ENCODE assay signal across 19 mouse cellular contexts in genomic region chr11:12367426-12368178, GRCm38 (mm10).
A peak's percentile ranks its signal among the peaks of the same experiment; 100 is the strongest.
DNase-seq lines count a peak whose midpoint lies in the region; ATAC-seq and TF ChIP-seq lines count a peak whose summit lies in the region.
"Had no signal": no experiment of that assay in that cellular context is flagged by ENCODE, and none has a peak within 500 bp of the region (broad histone marks: within the 10 kb centered on the region; RNA-seq: fewer than 3 reads in every experiment).

No protein-coding gene starts in this region.

- no peak for ATAC-seq in embryonic facial prominence, embryonic 14.5 days (ENCODE audit: low read depth)
- ATAC-seq in lung, embryonic 15.5 days (ENCODE audit: borderline replicate concordance, extremely low read depth, low FRiP score, low TSS enrichment), result no peak
- ATAC-seq in forebrain, embryonic 14.5 days, result peak; percentile 67
- no peak for ATAC-seq in stomach, embryonic 16.5 days (ENCODE audit: insufficient read depth, low FRiP score)
- ATAC-seq: activated CD4-positive, CD25-positive, alpha-beta regulatory T cell, adult 4 months had no signal

- no peak for TF ChIP-seq CTCF in lung, adult 2 months (IDR thresholded peaks at IDR 0.05; ENCODE audit: insufficient read depth, low read length)

- H3K27ac ChIP-seq in embryonic facial prominence, embryonic 14.5 days (replicated peaks; ENCODE audit: low read depth, low read length), result no peak overlapping the region
- H3K27ac ChIP-seq in embryonic facial prominence, embryonic 10.5 days (replicated peaks), result no peak overlapping the region
- 0 out of 2 replicates have a peak overlapping the region, but pooled peaks have one; percentile 24 for H3K27ac ChIP-seq in lung, embryonic 15.5 days
- no peak overlapping the region for H3K27ac ChIP-seq in forebrain, embryonic 14.5 days (ENCODE audit: low read depth, low read length)
- peak overlapping the region; percentile 55 for H3K27ac ChIP-seq in stomach, embryonic 16.5 days (ENCODE audit: low read length)
- H3K27ac ChIP-seq: embryonic facial prominence, embryonic 13.5 days had no signal

- H3K4me3 ChIP-seq in embryonic facial prominence, embryonic 14.5 days (ENCODE audit: low read depth, low read length), result no peak overlapping the region
- no peak overlapping the region for H3K4me3 ChIP-seq in embryonic facial prominence, embryonic 10.5 days
- H3K4me3 ChIP-seq in lung, embryonic 15.5 days, result no peak overlapping the region
- no peak overlapping the region for H3K4me3 ChIP-seq in lung, adult 2 months (replicated peaks; ENCODE audit: extremely low read depth, low read depth, low read length)
- H3K4me3 ChIP-seq in forebrain, embryonic 14.5 days (ENCODE audit: low read depth, low read length), result no peak overlapping the region
- H3K4me3 ChIP-seq in stomach, embryonic 16.5 days (replicated peaks; ENCODE audit: low read length), result no peak overlapping the region
- H3K4me3 ChIP-seq: embryonic facial prominence, embryonic 13.5 days; heart, embryonic 12.5 days had no signal

- DNase-seq in embryonic facial prominence, embryonic 14.5 days (ENCODE audit: low spot score), result peak; percentile 4
- no peak for DNase-seq in embryonic facial prominence, embryonic 10.5 days (ENCODE audit: low spot score)
- DNase-seq in lung, adult 2 months, result no peak
- DNase-seq in forebrain, embryonic 14.5 days (ENCODE audit: low spot score), result peak; percentile 54
- DNase-seq in spleen, adult 18-20 months, result no peak
- DNase-seq in spleen, postnatal 14 days (ENCODE audit: low spot score in 2 of 2), result no peak
- DNase-seq: cerebellum, adult 11 months; cerebellum, postnatal 25 days; gastrocnemius, postnatal 10 days; kidney, postnatal 36 days; liver; right cerebral cortex, postnatal 14 days; thymus, adult 18-20 months had no signal

- WGBS in embryonic facial prominence, embryonic 14.5 days, result 54% methylated on average over 5 of the region's 5 CpGs
- 74% methylated on average over 5 of the region's 5 CpGs for WGBS in embryonic facial prominence, embryonic 10.5 days
- WGBS in lung, embryonic 15.5 days, result 44% methylated on average over 5 of the region's 5 CpGs
- 30% methylated on average over 5 of the region's 5 CpGs for WGBS in lung, adult 2 months
- WGBS in forebrain, embryonic 14.5 days, result 8% methylated on average over 5 of the region's 5 CpGs
- WGBS in stomach, embryonic 16.5 days, result 46% methylated on average over 5 of the region's 5 CpGs

- H3K4me2 ChIP-seq in embryonic facial prominence, embryonic 14.5 days (ENCODE audit: low read depth, low read length), result no peak overlapping the region
- no peak overlapping the region for H3K4me2 ChIP-seq in lung, embryonic 15.5 days
- H3K4me2 ChIP-seq in forebrain, embryonic 14.5 days (ENCODE audit: low read length), result no peak overlapping the region
- H3K4me2 ChIP-seq in stomach, embryonic 16.5 days (ENCODE audit: low read depth, low read length), result no peak overlapping the region
- H3K4me2 ChIP-seq: embryonic facial prominence, embryonic 13.5 days; heart, embryonic 12.5 days; midbrain, embryonic 11.5 days had no signal

- H3K9ac ChIP-seq in embryonic facial prominence, embryonic 14.5 days (ENCODE audit: low read depth, low read length), result no peak overlapping the region
- H3K9ac ChIP-seq in lung, embryonic 15.5 days, result no peak overlapping the region
- H3K9ac ChIP-seq in forebrain, embryonic 14.5 days (ENCODE audit: low read length), result no peak overlapping the region
- H3K9ac ChIP-seq in stomach, embryonic 16.5 days (ENCODE audit: low read length), result no peak overlapping the region
- H3K9ac ChIP-seq: embryonic facial prominence, embryonic 13.5 days; heart, embryonic 12.5 days had no signal

- no peaks in the 10 kb centered on the region for H3K9me3 ChIP-seq in embryonic facial prominence, embryonic 14.5 days (ENCODE audit: control insufficient read depth, low read length)
- no peaks in the 10 kb centered on the region for H3K9me3 ChIP-seq in embryonic facial prominence, embryonic 10.5 days
- no peaks in the 10 kb centered on the region for H3K9me3 ChIP-seq in lung, embryonic 15.5 days
- no peaks in the 10 kb centered on the region for H3K9me3 ChIP-seq in forebrain, embryonic 14.5 days (replicated peaks; ENCODE audit: control insufficient read depth, low read length)
- no peaks in the 10 kb centered on the region for H3K9me3 ChIP-seq in stomach, embryonic 16.5 days (replicated peaks; ENCODE audit: control insufficient read depth, low read length)
- H3K9me3 ChIP-seq: embryonic facial prominence, embryonic 13.5 days; heart, embryonic 12.5 days had no signal

- no peaks in the 10 kb centered on the region for H3K36me3 ChIP-seq in embryonic facial prominence, embryonic 14.5 days (ENCODE audit: control insufficient read depth, insufficient read depth, low read length)
- H3K36me3 ChIP-seq in embryonic facial prominence, embryonic 10.5 days (replicated peaks), result no peaks in the 10 kb centered on the region
- H3K36me3 ChIP-seq in lung, embryonic 15.5 days, result no peaks in the 10 kb centered on the region
- H3K36me3 ChIP-seq in forebrain, embryonic 14.5 days (ENCODE audit: control insufficient read depth, insufficient read depth, low read length), result no peaks in the 10 kb centered on the region
- no peaks in the 10 kb centered on the region for H3K36me3 ChIP-seq in stomach, embryonic 16.5 days (ENCODE audit: control insufficient read depth, insufficient read depth, low read length)
- H3K36me3 ChIP-seq: embryonic facial prominence, embryonic 13.5 days; heart, embryonic 12.5 days had no signal

- H3K4me1 ChIP-seq in embryonic facial prominence, embryonic 14.5 days (ENCODE audit: control insufficient read depth, insufficient read depth, low read length), result no peaks in the 10 kb centered on the region
- H3K4me1 ChIP-seq in embryonic facial prominence, embryonic 10.5 days, result no peaks in the 10 kb centered on the region
- H3K4me1 ChIP-seq in lung, embryonic 15.5 days, result no peaks in the 10 kb centered on the region
- H3K4me1 ChIP-seq in lung, adult 2 months (ENCODE audit: control insufficient read depth, insufficient read depth, low read length), result no peaks in the 10 kb centered on the region
- peaks cover 7% of the 10 kb centered on the region; the same call in 1 of the 2 replicates for H3K4me1 ChIP-seq in forebrain, embryonic 14.5 days (ENCODE audit: control insufficient read depth, insufficient read depth, low read length)
- H3K4me1 ChIP-seq in stomach, embryonic 16.5 days (ENCODE audit: control insufficient read depth, insufficient read depth, low read length), result no peaks in the 10 kb centered on the region
- H3K4me1 ChIP-seq: embryonic facial prominence, embryonic 13.5 days; heart, embryonic 12.5 days had no signal

- TF ChIP-seq POLR2A in lung, adult 2 months (IDR thresholded peaks at IDR 0.05; ENCODE audit: borderline replicate concordance, extremely low read depth, low read depth, low read length), result no peak

- no peaks in the 10 kb centered on the region for H3K27me3 ChIP-seq in embryonic facial prominence, embryonic 14.5 days (replicated peaks; ENCODE audit: control insufficient read depth, insufficient read depth, low read length)
- no peaks in the 10 kb centered on the region for H3K27me3 ChIP-seq in embryonic facial prominence, embryonic 10.5 days (replicated peaks; ENCODE audit: low read depth, poor library complexity, severe bottlenecking)
- H3K27me3 ChIP-seq in lung, embryonic 15.5 days, result no peaks in the 10 kb centered on the region
- no peaks in the 10 kb centered on the region for H3K27me3 ChIP-seq in forebrain, embryonic 14.5 days (replicated peaks; ENCODE audit: control insufficient read depth, insufficient read depth, low read length)
- no peaks in the 10 kb centered on the region for H3K27me3 ChIP-seq in stomach, embryonic 16.5 days (ENCODE audit: control insufficient read depth, insufficient read depth, low read length)
- H3K27me3 ChIP-seq: embryonic facial prominence, embryonic 13.5 days; heart, embryonic 12.5 days had no signal

Comparison
In these comparisons a context has a peak if more than half of its experiments do, and no peak if none do; other contexts are left out.
1. DNase-seq: peak in embryonic facial prominence, embryonic 14.5 days (single experiment) and forebrain, embryonic 14.5 days (single experiment); none in embryonic facial prominence, embryonic 10.5 days (single experiment), lung, adult 2 months (single experiment), spleen, adult 18-20 months (0 of 2) and spleen, postnatal 14 days (0 of 2).
2. H3K27ac ChIP-seq: peak in lung, embryonic 15.5 days (single experiment) and stomach, embryonic 16.5 days (single experiment); none in embryonic facial prominence, embryonic 14.5 days (single experiment), embryonic facial prominence, embryonic 10.5 days (single experiment) and forebrain, embryonic 14.5 days (single experiment).